Mouse (Mus musculus) layer of hippocampus, adult 9-11 months (tissue): ENCODE measurements around the gene Ccr2.
"Not testable (repeated sequence)": the region's sequence is repeated elsewhere in the genome, so short reads cannot be mapped to it uniquely, and the experiment has no call there.

Experiments used
- DNase-seq: peaks from one replicate; pipeline ENCODE4 v3.0.0; 2022

Ccr2 gene

DNA sequence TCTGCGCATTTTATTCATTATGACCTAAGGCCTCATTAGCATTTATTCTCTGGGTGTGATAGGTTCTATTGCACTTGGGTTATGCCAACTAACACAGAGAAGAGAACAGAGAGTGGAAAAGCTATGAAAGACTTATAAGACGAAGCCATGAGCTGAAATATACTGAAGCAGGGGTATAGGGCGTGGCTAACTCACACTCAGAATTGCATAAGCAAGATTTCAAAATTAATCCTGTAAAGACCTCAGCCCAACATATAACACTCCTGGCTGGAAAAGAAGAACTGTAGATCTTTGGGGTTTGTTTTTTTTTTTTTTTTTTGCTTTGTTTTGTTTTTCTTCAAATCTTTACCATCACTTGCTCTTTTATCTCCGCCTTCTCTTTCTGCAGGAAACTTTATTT is at the start of gene Ccr2:
Ccr2 (plus strand) TSS at position 228 of the 400 bp plus-strand sequence.
- DNase-seq = no peak

DNA sequence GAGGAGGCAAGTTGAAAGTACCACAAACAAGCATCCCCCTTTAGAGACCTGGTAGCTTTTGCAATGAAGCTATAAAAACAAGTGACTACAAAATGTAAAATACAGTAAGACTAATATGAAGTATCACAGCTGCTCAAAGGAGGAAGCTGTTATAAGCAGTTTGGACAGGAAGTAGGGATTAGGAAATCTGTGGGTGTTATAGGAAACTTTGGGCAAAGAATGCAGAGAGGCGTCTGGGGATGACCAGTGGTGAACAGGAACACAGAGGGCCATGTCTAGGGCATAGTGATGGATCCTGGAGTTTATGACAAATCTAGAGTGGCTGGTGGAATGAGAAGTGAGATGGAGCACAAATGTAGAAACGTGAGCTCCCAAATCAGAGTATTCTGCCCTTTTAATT is 48.2 kb upstream of the Ccr2 start:
- no peak for DNase-seq

DNA sequence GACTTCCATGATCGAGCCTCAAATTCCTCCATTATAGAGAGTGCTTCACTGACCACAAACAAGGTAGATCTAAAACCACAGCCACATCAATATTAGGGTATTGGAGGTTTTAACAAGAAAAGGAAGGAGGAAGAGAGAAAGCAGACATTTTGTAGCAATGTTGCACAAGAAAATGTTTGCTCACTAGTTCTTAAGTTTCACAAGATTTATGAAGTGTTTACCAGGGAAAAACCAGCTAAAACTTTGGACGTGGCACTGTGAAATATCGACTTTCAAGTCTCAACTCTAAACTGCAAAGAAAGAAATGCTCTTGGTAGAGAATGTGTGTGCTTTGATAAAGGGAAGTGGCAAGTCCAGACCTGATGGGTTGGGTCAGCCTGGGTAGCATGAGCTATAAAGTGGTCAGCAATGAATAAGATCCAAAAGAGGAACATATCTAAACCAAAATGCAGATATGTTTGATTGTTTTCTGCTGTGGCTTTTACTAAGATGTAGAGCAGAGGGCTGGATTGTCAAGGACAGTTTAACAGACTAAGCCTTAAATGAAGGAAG is 45.5 kb upstream of the Ccr2 start:
- no peak for DNase-seq

DNA sequence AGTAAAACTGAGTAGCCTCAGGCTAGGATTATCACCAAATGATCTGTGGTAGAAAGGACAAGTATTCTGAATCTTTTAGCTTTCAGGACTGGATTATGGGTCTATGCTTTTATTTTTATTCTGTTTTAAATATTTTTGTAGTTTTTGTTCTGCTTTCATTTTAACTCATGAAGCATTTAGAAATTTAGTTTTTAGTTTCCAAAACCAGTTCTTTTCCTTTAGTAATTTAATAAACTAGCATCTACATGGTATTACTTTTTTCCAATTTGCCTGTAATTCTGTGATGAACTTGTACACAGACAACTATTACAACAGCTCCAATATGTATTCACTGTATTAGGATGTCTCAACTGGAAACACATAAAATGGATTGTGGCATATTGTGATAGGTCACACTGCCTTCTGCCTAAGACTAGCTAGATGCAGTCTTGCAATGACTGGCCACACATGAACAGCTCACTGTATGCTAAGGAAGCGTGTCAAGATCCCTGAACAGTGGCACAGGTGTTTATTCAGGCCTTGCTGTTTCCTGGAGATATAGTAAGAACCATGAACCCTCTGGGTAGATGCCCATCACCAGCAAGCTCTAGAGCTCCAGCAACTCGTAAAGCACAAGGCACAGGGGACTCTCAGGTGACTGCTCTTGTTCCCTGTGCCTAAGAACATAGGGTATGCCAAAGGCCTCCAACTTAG is 41.9 kb upstream of the Ccr2 start:
- no peak for DNase-seq

DNA sequence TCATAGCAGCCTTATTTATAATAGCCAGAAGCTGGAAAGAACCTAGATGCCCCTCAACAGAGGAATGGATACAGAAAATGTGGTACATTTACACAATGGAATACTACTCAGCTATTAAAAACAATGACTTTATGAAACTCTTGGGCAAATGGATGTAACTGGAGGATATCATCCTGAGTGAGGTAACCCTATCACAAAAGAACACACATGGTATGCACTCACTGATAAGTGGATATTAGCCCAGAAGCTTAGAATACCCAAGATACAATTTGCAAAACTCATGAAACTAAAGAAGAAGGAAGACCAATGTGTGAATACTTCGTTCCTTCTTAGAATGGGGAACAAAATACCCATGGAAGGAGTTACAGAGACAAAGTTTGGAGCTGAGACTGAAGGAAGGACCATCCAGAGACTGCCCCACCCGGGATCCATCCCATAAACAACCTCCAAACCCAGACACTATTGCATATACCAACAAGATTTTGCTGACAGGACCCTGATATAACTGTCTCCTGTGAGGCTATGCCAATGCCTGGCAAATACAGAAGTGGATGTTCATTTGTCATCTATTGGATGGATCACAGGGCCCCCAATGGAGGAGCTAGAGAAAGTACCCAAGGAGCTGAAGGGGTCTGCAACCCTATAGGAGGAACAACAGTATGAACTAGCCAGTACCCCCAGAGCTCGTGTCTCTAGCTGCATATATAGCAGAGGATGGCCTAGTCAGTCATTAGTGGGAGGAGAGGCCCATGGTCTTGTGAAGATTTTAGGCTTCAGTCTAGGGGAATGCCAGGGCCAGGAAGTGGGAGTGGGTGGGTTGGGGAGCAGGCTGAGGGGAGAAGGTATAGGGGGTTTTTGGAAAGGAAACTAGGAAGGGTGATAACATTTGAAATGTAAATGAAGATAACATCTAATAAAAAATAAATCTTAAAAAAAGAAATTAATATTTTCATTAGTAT is 40.0 kb upstream of the Ccr2 start:
- DNase-seq = not testable (repeated sequence)

DNA sequence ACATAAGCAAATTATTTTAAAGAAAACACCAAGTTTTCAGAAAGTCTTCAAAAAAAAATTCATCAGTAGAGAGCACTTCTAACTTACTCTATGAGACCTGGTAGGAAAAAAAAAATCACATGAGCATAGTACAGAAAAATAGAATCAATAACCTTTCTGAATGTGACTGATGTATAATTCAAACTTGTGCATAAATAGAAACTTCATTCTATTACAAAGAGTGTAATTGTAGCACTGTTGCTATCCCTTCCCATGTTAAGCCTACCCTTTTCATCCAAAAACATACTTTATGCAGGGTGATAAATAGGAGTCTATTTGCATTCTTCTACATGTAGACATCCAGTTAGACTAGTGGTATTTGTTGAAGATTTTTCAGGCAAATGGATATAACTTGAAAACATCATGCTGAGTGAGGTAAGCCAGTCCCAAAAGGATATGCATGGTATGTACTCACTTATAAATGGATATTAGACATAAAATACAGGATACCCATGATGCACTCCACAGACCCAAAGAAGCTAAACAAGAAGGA is 35.1 kb upstream of the Ccr2 start:
- DNase-seq = no peak

DNA sequence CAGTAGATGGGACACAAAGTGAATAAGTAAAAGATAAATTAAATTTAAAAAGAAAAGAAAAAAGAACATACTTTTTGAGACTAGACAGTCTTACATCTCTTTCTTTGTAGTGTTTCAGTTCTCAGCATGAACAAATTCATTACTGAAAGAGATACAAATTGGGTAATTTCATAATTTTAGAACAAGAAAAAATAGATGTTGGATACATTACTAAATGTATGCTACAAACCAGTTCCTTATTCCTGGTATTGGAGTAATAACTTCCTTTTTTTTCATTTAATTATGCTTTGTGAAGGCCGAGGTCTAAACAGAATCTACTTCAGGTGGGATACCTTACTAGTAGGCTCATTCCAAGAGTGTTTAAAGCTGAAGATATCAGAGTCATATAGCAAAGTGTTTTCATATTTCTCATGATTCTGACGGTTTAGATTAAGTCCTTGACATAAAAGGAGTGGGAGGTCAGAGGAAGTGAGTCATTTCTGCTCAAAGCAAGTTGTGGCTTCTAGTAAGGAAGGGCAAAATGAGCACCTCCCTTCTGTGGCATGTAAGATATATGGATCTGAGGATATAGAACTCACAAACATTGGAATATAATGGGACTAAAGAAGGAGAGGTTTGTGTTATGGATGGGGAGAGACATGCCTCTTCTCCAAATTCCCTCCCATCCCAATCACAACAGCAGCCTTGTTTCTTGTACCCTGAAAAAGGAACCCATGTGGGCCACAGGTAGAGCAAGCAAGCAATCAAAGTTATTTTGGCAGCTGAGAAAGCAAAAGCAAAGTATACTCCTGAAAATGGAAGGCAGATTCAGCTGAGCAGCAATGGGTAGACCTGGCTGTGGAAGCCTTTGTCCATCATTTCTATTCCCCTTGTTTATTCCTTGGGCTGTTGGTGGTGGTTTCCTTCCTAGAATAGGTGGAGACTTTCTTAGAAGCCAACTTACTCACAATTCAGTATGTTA is 33.4 kb upstream of the Ccr2 start:
- no peak for DNase-seq

DNA sequence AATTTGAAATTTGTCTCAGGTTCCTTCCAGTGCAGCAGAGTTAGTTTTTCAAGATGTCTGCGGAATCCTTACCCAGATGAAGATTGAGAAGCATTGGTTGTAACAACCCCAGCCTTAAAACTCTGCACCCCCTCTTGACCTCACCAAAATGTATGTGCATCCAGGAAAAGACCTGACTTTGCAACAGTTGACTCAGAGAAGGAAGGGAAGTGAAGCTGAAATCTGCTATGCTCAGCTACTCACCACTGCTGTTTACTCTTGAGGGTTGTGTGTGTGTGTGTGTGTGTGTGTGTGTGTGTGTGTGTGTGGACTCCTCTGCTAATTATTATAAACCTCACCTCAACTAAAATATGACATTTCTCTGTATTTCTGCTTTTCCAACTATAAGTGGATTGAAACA is 30.2 kb upstream of the Ccr2 start:
- DNase-seq = peak; percentile 27

DNA sequence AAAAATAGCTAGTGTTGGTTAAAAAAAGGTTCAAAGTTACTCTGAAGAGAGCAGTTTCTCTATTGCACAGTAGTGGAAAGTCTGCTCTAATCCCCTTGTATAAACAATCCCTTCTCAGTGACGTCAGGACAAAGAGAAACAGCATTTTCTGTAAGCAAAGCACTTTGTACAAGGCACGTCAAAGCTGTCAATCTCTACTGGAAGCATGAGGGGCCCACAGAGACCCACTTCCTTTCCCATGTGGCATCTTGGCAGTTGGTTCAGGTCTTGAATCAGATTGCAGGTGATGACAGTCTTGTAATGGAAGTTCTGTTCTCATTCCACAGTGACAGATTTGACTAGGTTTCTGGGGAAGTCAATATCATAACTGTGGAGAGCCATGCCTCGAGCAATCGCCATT is 21.9 kb upstream of the Ccr2 start:
- no peak for DNase-seq

DNA sequence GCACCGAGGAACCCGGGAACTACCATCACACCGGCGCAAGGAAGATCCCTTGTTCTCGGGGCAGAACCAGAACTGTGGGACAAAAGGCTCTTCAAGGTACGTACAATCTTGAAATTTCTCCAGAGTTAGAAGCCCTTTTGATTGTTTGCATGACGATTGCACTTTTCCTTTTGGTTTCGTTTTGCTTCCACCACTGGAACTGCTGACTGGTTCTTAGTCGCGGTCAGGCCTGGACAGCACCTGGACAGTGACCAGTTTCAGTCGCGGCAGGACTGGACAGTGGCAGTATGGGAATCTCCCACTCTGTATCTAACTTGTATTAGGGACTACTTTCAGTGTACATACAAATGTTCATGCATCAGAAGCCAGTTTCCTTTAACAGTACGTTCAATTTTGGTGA is 21.3 kb upstream of the Ccr2 start:
- DNase-seq = not testable (repeated sequence)

DNA sequence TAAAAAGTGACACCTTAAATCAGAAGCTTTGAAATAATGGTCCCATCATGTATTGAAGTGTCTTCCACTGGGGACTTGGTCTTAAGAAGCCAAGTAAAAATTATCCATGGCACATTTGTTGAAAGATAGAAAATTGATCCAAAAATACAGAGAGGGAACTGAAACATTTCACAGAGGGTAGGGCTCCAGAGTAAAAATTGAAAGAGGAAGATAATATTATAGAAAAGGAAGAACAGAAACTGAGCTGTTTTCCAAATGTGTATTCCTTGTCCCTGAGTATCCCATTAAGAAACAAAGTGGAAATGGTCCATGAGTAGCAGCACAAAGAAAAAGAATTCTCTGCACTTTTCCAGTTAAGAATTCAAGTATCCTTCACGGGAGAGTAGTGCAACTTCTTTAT is 11.3 kb upstream of the Ccr2 start:
- no peak for DNase-seq

DNA sequence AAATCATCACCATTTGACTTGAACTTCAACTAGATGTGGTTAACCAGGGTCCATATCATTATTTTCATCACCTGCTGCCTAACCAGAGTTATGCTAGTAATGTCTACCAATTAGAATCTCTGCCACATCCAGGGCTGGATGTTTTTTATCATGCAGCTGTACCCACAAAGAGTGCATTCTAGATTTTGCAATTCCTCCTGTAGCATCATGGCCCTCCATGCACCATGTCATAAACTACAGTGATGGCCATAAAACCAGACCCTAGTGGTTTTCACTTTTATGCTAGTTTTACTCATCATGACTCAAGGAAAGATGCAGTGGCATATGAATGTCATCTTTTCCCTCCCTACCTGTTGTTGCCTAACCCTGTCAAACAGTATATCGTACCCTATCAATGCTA is 2.6 kb upstream of the Ccr2 start:
- no peak for DNase-seq

DNA sequence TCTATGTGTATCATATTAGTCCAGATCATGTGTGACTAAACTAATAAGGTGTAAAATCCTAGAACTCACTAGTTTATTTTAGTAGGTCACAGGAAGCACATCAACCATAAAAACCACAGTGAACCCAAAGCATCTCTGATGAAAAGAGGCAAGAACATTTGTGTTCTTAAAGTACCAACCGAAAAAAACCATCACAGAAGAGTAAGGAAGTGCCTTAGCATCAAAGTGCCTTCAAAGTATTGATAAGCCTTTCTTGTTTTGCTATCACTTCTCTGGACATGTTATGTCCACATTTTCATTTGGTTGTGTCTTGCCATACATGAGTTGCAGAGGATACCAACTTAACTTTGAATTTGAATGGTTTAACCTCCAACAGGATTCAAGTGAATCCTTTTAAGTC is 1.4 kb upstream of the Ccr2 start:
- no peak for DNase-seq

DNA sequence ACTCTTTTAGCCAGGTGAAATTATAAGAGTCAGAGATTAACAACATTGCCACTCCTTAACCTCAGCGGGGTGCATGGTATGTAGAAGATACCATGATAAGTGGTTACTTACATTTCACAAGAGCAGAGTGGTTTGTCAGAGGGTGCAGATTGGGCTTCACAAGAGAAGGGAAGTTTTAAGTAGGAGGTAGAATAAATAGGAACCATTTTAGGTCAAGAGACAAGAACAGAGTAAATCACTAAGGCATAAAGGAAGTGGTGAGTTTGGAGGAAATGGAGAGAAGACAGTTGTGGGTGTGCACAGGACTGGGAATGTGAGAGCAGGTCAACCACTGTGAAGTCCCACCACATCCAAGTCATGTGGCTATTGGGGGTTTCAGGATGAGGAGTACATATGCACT is 1.4 kb downstream of the Ccr2 start:
- no peak for DNase-seq

DNA sequence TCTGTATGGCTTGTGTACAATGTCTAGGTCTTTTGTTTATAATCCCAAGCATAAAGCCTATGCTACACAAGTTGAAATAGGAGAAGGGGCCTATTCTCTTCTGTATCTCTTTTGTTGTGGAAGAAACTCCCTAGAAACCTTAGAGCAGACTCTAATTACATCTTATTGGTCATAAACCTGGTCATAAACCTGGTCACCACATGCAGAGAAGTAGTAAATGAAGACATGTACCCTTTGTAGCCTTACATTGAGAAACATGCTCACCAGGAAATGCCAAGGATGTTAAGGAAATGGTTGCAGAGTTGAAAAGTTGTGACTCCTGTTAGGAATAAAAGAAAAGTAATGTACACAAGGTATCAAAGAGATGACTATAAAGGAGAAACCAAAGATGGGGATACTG is 3.4 kb downstream of the Ccr2 start:
- no peak for DNase-seq

DNA sequence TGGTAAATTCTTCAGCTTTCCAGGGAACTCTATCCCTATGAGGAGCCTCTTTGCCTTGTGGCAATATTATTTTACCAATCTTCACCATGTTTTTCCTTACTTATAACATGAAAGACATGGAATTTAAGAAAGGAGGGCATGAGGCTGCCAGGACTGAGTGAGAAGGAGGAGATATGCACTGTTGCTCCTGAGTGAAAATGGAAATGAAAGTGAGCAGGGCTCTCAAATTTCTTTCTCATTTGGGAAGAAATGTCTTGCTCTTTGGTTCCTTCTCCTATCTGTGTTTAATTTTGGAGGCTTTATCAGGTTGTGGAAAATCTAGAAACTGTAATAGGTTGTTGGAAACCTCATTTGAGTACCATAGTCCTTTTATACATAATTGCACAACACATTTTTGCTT is 5.5 kb downstream of the Ccr2 start:
- no peak for DNase-seq

DNA sequence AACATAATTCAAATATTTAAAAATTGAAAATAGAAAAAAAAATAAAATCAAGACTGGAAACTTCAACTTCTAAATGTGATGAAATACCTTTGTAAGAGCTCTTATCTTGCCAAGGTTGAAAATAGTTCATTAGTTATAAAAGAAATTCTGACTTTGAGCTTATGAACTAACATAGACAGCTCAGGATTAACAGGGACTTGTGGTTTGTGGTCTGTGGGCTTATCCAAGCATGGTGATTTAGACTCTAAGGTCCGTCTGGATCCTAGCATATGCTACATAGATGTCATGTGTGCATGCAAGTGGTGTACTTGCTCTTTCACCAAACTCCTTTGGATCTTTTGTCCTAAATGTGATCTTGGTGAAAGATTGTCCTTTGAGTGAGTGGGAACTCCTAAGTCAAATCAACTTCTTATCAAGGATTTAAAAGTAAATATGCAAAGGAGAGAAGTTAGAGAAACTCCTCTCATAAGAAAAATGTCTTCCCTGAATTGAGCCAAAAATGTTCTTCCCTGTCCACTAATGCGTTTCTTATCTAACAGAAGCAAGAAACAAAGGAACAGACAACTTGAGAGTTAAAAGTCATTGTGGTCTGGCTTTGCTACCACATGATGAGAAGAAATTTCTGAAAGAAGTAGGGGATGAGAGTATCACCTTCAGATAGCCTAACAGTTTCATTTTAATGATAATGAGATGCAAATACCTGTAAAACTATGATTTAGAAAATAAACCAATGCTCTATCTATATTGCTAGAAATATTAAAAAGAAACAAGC is 6.8 kb downstream of the Ccr2 start:
- no peak for DNase-seq

DNA sequence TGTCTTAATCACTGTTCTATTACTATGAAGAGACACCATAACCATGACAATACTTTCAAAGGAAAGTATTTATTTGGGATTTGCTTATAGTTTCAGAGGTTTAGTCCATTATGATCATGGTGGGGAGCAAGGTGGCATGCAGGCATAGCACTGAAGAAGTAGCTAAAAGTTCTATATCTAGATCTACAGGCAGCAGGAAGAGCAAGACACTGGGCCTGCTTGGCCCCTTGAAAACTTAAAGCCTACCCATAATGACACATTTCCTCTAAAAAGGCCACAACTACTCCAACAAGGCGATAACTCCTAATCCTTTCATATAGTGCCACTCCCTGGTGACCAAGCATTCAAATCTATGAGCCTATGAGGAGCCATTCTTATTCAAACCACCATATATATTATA is 10.2 kb downstream of the Ccr2 start:
- no peak for DNase-seq

DNA sequence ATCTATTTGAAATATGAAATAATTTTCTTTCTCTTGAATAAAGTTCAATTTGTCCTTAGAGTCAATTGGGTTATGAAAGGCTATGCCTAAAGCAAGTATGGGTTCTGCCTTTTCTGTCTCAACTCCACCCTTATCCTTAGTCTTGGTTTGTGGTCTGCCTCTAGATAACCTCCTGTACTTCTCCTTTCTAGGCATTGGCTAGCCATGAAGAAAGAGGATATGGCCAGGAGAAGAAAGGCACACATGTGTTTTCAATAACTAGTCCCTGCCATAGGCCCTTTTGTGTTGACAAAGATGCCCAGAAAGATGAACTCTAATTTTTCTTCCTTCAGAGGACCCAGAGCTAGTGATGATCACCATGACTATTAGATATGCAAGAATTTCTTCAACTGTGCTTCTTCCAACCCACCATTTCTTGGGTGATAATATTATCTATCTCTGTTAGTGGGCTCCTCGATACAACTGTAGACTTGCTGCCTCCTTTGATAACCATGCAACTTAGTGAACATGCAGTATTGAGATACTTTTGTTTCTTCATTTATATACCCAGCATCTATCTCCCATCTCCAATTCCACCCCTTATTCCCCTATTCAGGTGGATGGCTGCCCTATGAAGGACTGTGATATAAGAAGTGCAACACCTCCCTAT is 11.0 kb downstream of the Ccr2 start:
- DNase-seq = no peak

DNA sequence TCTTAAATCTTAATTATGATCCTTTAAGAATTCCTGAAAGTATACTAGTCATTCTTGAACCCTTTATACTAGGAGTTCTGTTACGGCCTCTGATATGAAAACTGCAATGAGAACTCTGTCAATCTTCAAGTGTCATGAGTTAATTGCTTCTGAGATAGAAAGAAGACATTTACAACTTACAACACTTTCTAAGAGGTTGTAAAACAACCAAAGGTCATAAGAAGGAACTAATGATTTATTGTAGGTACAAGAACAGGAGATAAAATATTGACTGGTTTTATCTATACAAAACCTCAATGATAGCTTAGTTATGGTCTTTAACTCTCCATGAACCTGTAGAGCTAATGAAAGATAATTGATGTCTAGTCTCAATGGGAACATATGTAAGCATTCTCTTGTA is 12.0 kb downstream of the Ccr2 start:
- no peak for DNase-seq

DNA sequence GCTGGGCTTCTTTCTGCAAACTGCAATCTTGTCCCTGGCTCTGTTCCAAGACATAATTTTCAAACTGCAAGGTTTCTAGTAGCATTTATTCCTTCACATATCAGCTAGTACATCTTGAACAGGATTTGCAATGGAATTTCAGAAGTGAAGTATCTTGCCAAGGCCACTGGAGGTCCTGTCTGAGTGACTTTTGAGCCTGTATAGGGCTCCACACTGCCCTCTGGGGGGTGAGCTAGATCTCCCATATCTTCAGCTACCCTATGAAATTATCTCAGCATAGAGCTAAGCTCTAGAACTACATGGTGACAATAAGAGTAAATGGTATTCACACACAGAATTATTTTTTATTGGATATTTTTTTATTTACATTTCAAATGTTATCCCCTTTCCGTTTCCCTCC is 16.7 kb downstream of the Ccr2 start:
- DNase-seq = peak; percentile 16
